Mouse (Mus musculus) lung, adult 2 months (tissue): ENCODE measurements around the gene Ly6g6e.

Experiments
- CTCF ChIP-seq: fragments of 200-500 bp; IDR thresholded peaks from 2 replicates; pipeline ENCODE4 v1.5.1; 2011; ENCODE audit warnings: mild to moderate bottlenecking, low read length, control low read depth; ENCODE audit not compliant: insufficient read depth
- POLR2A ChIP-seq: fragments of 200-500 bp; IDR thresholded peaks from 2 replicates; pipeline ENCODE4 v1.6.1; 2011; ENCODE audit warnings: low read depth, mild to moderate bottlenecking, control low read depth, low read length, borderline replicate concordance; ENCODE audit errors: extremely low read depth

DNA sequence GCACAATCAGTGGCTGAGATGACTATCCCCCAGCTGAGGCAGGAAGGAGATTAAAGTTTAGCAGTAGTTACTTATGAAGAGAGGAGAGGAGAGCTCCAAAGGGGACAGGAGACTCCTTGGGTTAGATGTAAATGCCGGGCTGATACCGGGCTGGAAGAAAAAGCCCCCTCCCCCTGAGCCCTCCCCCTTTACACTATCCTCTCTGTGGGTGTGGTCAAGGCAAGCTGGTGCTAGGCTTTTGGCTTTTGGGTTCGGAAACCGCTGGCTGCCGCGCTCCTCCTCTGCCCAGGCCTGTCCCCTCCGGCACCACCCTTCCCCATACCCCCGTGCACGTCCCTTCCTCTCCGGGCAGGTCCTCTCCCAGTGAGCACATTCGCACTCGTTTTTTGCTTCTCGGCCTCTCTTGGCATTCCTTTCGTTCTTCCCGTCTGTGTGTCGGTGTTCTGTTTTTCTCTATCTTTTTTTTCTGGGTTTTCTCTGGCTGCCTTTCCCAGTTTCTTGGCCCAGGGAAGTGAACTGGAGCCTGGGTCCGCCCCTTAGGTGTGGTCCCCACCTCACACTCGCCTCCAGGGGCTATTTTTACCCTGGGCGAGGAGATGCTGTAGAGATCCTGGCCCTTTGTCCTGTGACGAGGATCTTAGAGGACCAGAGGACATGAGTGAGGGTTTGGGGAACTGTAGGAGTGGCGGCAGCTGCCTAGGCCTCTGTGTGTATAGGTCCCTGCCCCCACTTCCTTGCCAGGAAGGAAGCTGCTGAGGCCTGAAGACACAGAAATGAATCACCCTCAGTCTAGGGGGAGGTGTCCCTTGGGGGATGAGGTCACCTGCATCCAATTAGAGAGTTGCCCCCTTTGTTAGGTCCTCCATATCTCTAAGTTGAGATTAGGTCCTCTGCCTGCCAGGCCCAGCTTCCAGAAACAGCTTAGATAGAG is 25.3 kb upstream of the Ly6g6e start:
- TF ChIP-seq POLR2A (peak; percentile 97), CTCF (no peak)
